Mouse (Mus musculus) macrophage (primary cell): ENCODE data around the gene Inava. TPM values are rescaled to one million over a fixed set of nuclear protein-coding genes. Genes with fewer than 3 reads are reported as not detected.

Experiments used
- H3K27ac ChIP-seq: fragments of 350-480 bp; formaldehyde crosslinking; 2 replicates; pipeline ENCODE4 v1.9.0; 2021
- H3K36me3 ChIP-seq: fragments of 350-480 bp; formaldehyde crosslinking; 2 replicates; pipeline ENCODE4 v1.9.0; 2021; ENCODE audit errors: inconsistent target
- H3K4me3 ChIP-seq: fragments of 350-480 bp; formaldehyde crosslinking; 2 replicates; pipeline ENCODE4 v1.9.0; 2021; ENCODE audit errors: inconsistent target
- H3K79me2 ChIP-seq: fragments of 350-480 bp; formaldehyde crosslinking; 2 replicates; pipeline ENCODE4 v1.9.0; 2021; ENCODE audit errors: inconsistent target
- WGBS: methylation state at CpG from one replicate; pipeline ENCODE4 v1.1.7; 2026; ENCODE audit warnings: inconsistent platforms; ENCODE audit not compliant: missing documents; 5-methylcytosine and 5-hydroxymethylcytosine counted together
- polyA plus RNA-seq: library from polyadenylated mRNA; stranded (reverse); fragments of 250-400 nt; gene quantifications from 3 replicates; pipeline ENCODE4 v1.2.4, GENCODE M21; 2018; ENCODE audit warnings: inconsistent platforms

Inava gene
- polyA plus RNA-seq, 1 experiment from 2014 or later: not detected

GRCm38 (mm10) chr1:136247393-136247792 is 13.3 kb upstream of the Inava start:
- 51% methylated on average over 5 of the region's 5 CpGs for WGBS
- H3K27ac ChIP-seq: no peak overlapping the region
- no peaks in the 10 kb centered on the region for H3K36me3 ChIP-seq

GRCm38 (mm10) chr1:136244469-136244868 is 10.4 kb upstream of the Inava start:
- H3K79me2 ChIP-seq: no peaks in the 10 kb centered on the region

More at GRCm38 (mm10) chr1:136247393-136247792, 13.3 kb upstream of the Inava start:
- H3K4me3 ChIP-seq: no peak overlapping the region
- H3K79me2 ChIP-seq: no peaks in the 10 kb centered on the region

GRCm38 (mm10) chr1:136241801-136242200 is 7.7 kb upstream of the Inava start:
- no peaks in the 10 kb centered on the region for H3K36me3 ChIP-seq
- H3K27ac ChIP-seq: no peak overlapping the region
- H3K79me2 ChIP-seq: no peaks in the 10 kb centered on the region
- no peak overlapping the region for H3K4me3 ChIP-seq
- WGBS: 96% methylated on average over 7 of the region's 7 CpGs

More at GRCm38 (mm10) chr1:136244469-136244868, 10.4 kb upstream of the Inava start:
- Histone ChIP-seq H3K4me3 (no peak overlapping the region), H3K27ac (no peak overlapping the region), H3K36me3 (no peaks in the 10 kb centered on the region)
- 90% methylated on average over 3 of the region's 5 CpGs for WGBS

GRCm38 (mm10) chr1:136238495-136238894 is 4.4 kb upstream of the Inava start:
- Histone ChIP-seq H3K36me3 (no peaks in the 10 kb centered on the region), H3K4me3 (no peak overlapping the region), H3K79me2 (no peaks in the 10 kb centered on the region), H3K27ac (no peak overlapping the region)
- 97% methylated on average over 4 of the region's 4 CpGs for WGBS

DNA sequence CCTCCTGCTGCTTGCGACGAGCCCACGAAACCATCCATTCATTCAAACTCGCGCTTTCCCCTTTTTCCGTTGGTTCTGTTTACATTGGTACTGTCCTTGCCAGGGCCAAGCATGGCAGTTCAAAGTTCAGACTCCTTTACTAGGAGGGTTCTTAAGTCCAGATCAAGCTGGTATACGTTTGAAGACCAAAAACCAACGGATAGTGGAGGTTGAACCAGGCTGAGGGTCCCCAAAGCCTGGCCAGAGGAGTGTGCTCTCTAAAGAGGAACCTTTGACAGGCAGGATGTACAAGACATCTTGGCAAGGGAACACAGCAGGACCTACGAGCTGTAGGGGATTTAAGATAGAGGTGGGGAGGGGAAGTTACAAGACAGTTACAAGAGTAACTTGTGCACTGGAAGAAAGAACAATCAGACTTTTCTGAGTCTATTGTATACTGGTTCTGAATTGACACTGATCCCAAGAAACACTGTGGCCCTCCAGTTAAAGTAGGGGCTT is 580 bp upstream of the Inava start:
- H3K36me3 ChIP-seq: no peaks in the 10 kb centered on the region
- H3K79me2 ChIP-seq: no peaks in the 10 kb centered on the region
- H3K27ac ChIP-seq: no peak overlapping the region
- peak overlapping the region; percentile 19; the same call in 1 of the 2 replicates for H3K4me3 ChIP-seq
- 2% methylated on average over 9 of the region's 9 CpGs for WGBS

DNA sequence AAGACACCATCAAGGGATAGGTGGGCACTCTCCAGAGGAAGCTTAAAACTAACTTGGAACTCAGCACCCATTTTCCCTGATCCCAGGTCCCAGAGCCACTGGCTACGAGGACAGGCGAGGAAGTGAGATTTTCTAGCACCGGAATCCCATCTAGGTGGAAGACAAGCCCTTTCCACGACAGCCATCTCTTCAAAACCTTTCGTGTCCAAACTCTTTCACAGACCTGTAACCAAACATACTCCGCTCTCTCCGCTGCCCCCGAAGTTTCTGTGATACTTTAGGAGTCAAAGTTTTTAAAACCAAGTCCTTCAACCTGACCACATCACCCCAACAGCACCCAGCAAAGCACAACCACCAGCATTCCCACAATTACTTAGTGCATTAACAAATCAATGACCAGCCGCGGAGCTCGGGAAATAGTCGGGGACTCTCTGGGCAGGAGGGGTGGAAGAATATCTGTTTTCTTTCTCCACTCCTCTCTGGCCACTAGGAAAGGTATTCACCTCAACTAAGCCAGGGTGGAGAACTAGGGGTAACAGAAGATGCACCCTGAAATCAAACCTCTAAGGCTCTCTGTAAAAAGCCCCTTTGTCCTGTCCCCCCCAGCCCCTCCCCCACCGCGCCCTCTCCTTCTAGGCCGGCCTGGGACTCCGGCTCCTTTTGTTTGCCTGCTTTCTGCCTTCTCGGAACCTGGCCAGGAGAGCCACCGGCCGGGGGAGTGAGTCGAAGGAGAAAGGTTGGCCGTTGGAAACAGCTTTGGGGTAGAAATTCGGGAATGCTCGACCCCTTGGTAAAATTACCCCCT is 876 bp downstream of the Inava start:
- 14% methylated on average over 23 of the region's 23 CpGs for WGBS
- no peak overlapping the region for H3K27ac ChIP-seq
- H3K79me2 ChIP-seq: no peaks in the 10 kb centered on the region
- H3K4me3 ChIP-seq: no peak overlapping the region
- no peaks in the 10 kb centered on the region for H3K36me3 ChIP-seq

DNA sequence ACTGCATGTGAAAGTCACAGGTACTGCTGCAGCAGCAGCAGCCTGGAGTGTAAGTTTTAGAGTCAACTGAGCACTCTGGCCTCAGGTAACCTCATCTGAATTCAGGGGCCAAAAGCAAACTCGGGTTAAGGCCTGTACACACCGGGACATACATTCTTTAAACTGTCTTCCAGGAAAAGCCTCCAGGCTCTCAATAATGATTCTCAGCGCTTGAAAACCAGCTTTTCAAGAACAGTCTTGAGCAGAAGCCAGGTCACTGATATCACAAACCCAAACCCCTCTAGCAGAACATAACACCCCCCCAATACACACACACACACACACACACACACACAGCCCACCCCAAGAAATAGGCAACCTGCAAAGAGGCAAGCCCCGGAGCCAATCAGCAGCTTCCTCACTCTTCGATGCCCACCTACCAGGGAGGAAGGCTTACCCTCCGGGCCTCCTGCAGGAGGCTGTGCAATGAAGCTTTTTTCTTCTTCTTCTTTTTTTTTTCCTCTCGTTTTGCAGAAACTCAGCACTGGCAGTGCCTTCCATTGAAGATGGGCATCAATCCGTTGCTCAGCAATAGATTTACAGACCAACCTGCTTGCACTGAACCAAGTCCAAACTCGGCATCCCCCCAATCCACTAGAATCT is 1.7 kb downstream of the Inava start:
- H3K27ac ChIP-seq: no peak overlapping the region
- WGBS: 15% methylated on average over 6 of the region's 9 CpGs
- no peak overlapping the region for H3K4me3 ChIP-seq
- no peaks in the 10 kb centered on the region for H3K79me2 ChIP-seq
- no peaks in the 10 kb centered on the region for H3K36me3 ChIP-seq

GRCm38 (mm10) chr1:136231596-136231995 is 2.5 kb downstream of the Inava start:
- no peaks in the 10 kb centered on the region for H3K36me3 ChIP-seq
- H3K79me2 ChIP-seq: no peaks in the 10 kb centered on the region
- no peak overlapping the region for H3K4me3 ChIP-seq
- 52% methylated on average over 6 of the region's 6 CpGs for WGBS
- no peak overlapping the region for H3K27ac ChIP-seq

GRCm38 (mm10) chr1:136230201-136230600 is 3.9 kb downstream of the Inava start:
- H3K4me3 ChIP-seq: no peak overlapping the region
- 83% methylated on average over 11 of the region's 11 CpGs for WGBS

GRCm38 (mm10) chr1:136229040-136229373 is 5.1 kb downstream of the Inava start:
- Histone ChIP-seq H3K27ac (no peak overlapping the region), H3K79me2 (no peaks in the 10 kb centered on the region), H3K36me3 (no peaks in the 10 kb centered on the region), H3K4me3 (no peak overlapping the region)
- 91% methylated on average over 6 of the region's 6 CpGs for WGBS

More at GRCm38 (mm10) chr1:136230201-136230600, 3.9 kb downstream of the Inava start:
- H3K79me2 ChIP-seq: no peaks in the 10 kb centered on the region
- H3K36me3 ChIP-seq: no peaks in the 10 kb centered on the region
- H3K27ac ChIP-seq: no peak overlapping the region

DNA sequence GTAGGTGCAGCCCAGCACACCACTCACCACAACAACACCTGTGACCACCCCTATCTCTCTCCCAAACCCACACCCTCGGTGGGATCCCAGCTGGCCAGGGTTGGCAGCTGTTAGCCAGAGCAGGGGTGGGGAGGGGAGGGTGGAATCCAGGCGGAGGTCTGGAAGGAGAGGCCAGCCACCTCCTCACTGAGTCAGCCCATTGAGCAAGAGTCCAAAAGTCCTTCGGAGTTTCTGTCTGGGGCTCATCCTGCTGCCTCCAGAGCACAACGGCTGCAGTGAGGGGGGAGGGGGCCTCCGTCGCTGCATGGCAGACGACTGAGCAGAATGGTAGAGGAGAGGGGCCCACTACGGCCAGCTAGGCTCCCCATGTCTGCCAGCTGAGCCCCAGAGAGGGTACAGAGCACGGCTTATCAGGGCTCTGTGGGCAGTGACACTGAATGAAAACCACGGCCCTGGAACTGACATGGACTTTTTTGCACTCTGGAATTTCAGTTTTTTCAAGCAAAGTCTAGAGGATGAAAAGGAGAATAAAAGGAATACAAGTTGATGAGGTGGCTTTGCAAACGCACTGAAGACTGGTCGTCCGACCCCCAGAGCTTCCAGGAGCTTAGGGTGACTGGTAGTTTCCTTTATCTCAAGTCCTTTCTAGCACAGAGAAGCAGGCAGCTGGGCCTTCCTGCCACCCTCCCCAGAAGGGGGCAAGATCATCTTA is 5.6 kb downstream of the Inava start:
- Histone ChIP-seq H3K4me3 (no peak overlapping the region), H3K79me2 (no peaks in the 10 kb centered on the region), H3K27ac (no peak overlapping the region), H3K36me3 (no peaks in the 10 kb centered on the region)
- WGBS: 81% methylated on average over 13 of the region's 13 CpGs

GRCm38 (mm10) chr1:136227870-136228269 is 6.2 kb downstream of the Inava start:
- H3K36me3 ChIP-seq: no peaks in the 10 kb centered on the region
- no peak overlapping the region for H3K4me3 ChIP-seq
- WGBS: 92% methylated on average over 4 of the region's 4 CpGs
- no peaks in the 10 kb centered on the region for H3K79me2 ChIP-seq
- no peak overlapping the region for H3K27ac ChIP-seq

DNA sequence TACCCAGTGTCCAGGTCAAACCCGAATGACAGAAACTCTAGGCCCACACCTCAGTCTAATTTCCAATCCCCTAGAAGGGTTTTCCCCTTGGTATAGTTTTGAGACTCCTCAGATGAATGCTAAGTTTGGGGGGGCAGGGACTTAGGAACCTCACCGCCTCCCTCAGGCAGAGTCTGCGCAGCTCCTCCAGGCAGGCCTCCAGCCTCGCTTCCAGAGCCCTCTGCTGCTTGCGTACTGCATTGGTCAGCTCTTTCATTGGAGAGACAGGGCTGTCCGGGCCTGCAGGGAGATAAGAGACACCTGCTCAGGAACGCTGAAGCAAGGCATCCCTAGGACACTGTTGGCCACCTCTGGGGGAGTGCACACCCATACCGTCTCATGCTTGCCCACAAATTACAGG is 7.4 kb downstream of the Inava start:
- Histone ChIP-seq H3K79me2 (no peaks in the 10 kb centered on the region), H3K4me3 (no peak overlapping the region), H3K36me3 (no peaks in the 10 kb centered on the region), H3K27ac (no peak overlapping the region)
- WGBS: 92% methylated on average over 8 of the region's 8 CpGs

- Histone ChIP-seq H3K79me2 (no peaks in the 10 kb centered on the region), H3K4me3 (no peak overlapping the region), H3K36me3 (no peaks in the 10 kb centered on the region), H3K27ac (no peak overlapping the region)
- WGBS: 94% methylated on average over 8 of the region's 8 CpGs
Observed at GRCm38 (mm10) chr1:136225846-136226245, 8.2 kb downstream of the Inava start.
